23 mouse cellular contexts compared by ENCODE assay signal in the genomic region with DNA sequence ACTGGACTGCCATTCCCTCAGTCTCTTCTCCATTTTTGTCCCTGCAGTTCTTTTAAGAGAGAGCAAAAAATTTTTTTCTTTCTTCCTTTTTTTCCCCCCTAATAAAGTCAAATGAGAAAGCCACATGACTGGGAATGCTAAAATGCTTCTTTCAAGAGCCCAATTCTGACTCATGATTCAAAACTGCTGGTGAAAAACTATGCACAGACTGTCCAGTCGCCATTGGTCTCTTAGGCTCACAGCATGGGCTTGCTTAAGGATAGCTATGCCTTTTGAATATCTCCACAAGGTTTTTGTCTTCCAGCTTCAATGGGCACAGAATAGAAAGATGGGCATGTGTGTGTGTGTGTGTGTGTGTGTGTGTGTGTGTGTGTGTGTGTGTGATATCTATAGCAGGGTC.
A peak's percentile ranks its signal among the peaks of the same experiment; 100 is the strongest.
DNase-seq lines count a peak whose midpoint lies in the region; ATAC-seq and TF ChIP-seq lines count a peak whose summit lies in the region.
"Had no signal": no experiment of that assay in that cellular context is flagged by ENCODE, and none has a peak within 500 bp of the region (broad histone marks: within the 10 kb centered on the region; RNA-seq: fewer than 3 reads in every experiment).

No protein-coding gene starts in this region.

- no peak for TF ChIP-seq CTCF in C2C12 (IDR thresholded peaks at IDR 0.05; ENCODE audit: control insufficient read depth, insufficient read depth, insufficient read length)
- TF ChIP-seq CTCF in Patski (IDR thresholded peaks at IDR 0.05): no peak

- TF ChIP-seq POLR2A in myocyte (IDR thresholded peaks at IDR 0.05; ENCODE audit: insufficient read length, low read depth): no peak

- intact Hi-C loops in gastrocnemius, postnatal 14 days (cut with DNase I; ENCODE audit: low total_unique reads): no loop called here

- peak; percentile 11 for DNase-seq in 3134 (ENCODE audit: extremely low read depth, insufficient read length, low spot score)
- no peak for DNase-seq in Patski (ENCODE audit: low read depth, low spot score)
- DNase-seq in gastrocnemius, postnatal 14 days: no peak
- no peak for DNase-seq in frontal cortex, postnatal 36 days (ENCODE audit: low spot score in 2 of 2)
- DNase-seq in right cerebral cortex, postnatal 25 days: no peak
- DNase-seq: adrenal gland, postnatal 10 days; adrenal gland, postnatal 36 days; cerebellum, adult 11 months; cerebellum, adult 9-10 months; cerebellum, postnatal 14 days; forebrain, postnatal 0 days; gastrocnemius, postnatal 36 days; kidney, adult 2 months had no signal

- H3K79me2 ChIP-seq in C2C12 (ENCODE audit: control insufficient read depth, insufficient read depth) (no peaks in the 10 kb centered on the region), myocyte (ENCODE audit: control insufficient read depth, insufficient read depth) (no peaks in the 10 kb centered on the region)

- H3ac ChIP-seq in C2C12 (ENCODE audit: control insufficient read depth, insufficient read length, low read depth) (no peak overlapping the region), myocyte (ENCODE audit: control insufficient read depth, insufficient read length) (no peak overlapping the region)

- in situ Hi-C loops in Patski (cut with MboI; ENCODE audit: low pct_unique_long_range_greater_than_20kb): no loop called here

- no peaks in the 10 kb centered on the region for H3K79me3 ChIP-seq in C2C12 (ENCODE audit: low read depth)

- H3K36me3 ChIP-seq in C2C12 (ENCODE audit: control insufficient read depth, insufficient read depth) (peaks cover 3% of the 10 kb centered on the region), myocyte (ENCODE audit: control insufficient read depth, insufficient read depth) (no peaks in the 10 kb centered on the region)
- H3K36me3 ChIP-seq: G1E had no signal

- H3K4me3 ChIP-seq in C2C12 (ENCODE audit: insufficient read depth, poor library complexity, severe bottlenecking): no peak overlapping the region
- no peak overlapping the region for H3K4me3 ChIP-seq in myocyte
- H3K4me3 ChIP-seq: embryonic facial prominence, embryonic 12.5 days; hindbrain, embryonic 12.5 days; hindbrain, embryonic 15.5 days had no signal

- H3K4me2 ChIP-seq in myocyte (ENCODE audit: low read depth): no peak overlapping the region
- H3K4me2 ChIP-seq: embryonic facial prominence, embryonic 12.5 days; heart, embryonic 11.5 days; hindbrain, embryonic 12.5 days; hindbrain, embryonic 15.5 days had no signal

- CTCF ChIA-PET in Patski (lab: Charles Lee): interaction anchor here (1.0 kb wide), 1 partner anchor 14 kb away, joined by 6 read pairs; no protein-coding TSS in a partner anchor

- ATAC-seq in Patski: peak; percentile 60
- ATAC-seq: forebrain, embryonic 14.5 days; intestine, postnatal 0 days had no signal

- no peaks in the 10 kb centered on the region for H3K27me3 ChIP-seq in C2C12 (ENCODE audit: control insufficient read depth, insufficient read depth, insufficient read length)
- no peaks in the 10 kb centered on the region for H3K27me3 ChIP-seq in Patski
- no peaks in the 10 kb centered on the region for H3K27me3 ChIP-seq in myocyte (ENCODE audit: control insufficient read depth, insufficient read depth, insufficient read length)
- H3K27me3 ChIP-seq: CH12.LX; embryonic facial prominence, embryonic 12.5 days; hindbrain, embryonic 12.5 days; hindbrain, embryonic 15.5 days had no signal

- POLR2A ChIA-PET in Patski (lab: Charles Lee): interaction anchor here (0.6 to 1.5 kb wide), 2 partner anchors 12 to 67 kb away, joined by 3 to 4 read pairs; no protein-coding TSS in a partner anchor

TF ChIP-seq in C2C12, 6 proteins besides CTCF, POLR2A, EP300 and RAD21:
- TF ChIP-seq FOSL1 (IDR thresholded peaks at IDR 0.05; ENCODE audit: insufficient read depth, low read length, poor library complexity, severe bottlenecking): no peak
- peak; percentile 33 for TF ChIP-seq USF1 (IDR thresholded peaks at IDR 0.05; ENCODE audit: low read depth)

TF ChIP-seq in myocyte, 11 proteins besides CTCF, POLR2A, EP300 and RAD21:
- TF ChIP-seq SRF (IDR thresholded peaks at IDR 0.05; ENCODE audit: control insufficient read depth, insufficient read length, low read depth) (no peak), MYOG (IDR thresholded peaks at IDR 0.05; ENCODE audit: control insufficient read depth in 1 of 3, insufficient read depth in 1 of 3, insufficient read length in 2 of 3, low read depth in 2 of 3) (no peak), USF1 (IDR thresholded peaks at IDR 0.05; ENCODE audit: low read depth) (peak; percentile 31)
